Mouse (Mus musculus): ENCODE data around the gene Tap2.
A peak's percentile ranks its signal among the peaks of the same experiment; 100 is the strongest.

Gene Tap2

DNA sequence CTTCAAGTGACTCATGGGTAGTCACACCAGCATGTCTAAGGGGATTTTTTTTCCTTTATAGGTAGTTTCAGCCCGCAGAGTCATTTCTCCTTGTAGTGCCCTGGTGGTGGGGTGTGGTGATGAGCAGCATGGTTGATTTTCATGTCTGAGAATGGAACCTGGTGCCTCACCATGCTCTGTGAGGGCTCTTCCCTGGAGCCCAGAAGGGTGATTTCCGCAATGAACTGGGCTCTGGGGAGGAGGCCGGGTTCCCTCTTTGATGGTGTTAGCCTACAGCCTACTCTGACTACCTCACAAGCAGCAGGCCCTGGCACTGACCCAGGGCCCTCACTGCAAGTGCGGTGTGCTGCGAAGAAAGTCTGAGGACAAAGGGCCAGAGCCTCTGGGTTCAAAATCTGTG, at the start of gene Tap2:
Gene Tap2 (plus strand): TSS at position 84 of the 400 bp plus-strand sequence.
- no peak for DNase-seq (ENCODE audit: low spot score)

DNA sequence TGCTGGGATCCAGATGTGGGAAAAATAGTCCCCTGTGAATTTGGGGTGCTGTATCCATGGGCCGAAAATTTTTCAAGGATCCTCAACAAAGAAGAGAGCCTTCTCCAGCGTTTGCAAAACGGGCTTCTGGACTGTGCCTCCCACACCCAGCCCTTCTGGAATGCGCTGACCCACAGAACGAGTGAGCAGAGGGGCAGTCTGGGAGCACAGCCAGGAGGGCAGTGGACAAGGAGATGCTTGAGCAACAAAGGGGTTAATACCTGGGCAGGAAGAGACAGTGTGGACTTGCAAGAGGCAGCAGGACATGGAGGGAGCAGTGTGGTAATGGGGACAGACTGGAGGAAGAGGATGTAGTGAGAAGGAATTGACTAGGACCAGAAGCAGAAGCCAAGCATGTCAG, 47.8 kb upstream of the Tap2 start:
- DNase-seq (ENCODE audit: low spot score), result no peak

DNA sequence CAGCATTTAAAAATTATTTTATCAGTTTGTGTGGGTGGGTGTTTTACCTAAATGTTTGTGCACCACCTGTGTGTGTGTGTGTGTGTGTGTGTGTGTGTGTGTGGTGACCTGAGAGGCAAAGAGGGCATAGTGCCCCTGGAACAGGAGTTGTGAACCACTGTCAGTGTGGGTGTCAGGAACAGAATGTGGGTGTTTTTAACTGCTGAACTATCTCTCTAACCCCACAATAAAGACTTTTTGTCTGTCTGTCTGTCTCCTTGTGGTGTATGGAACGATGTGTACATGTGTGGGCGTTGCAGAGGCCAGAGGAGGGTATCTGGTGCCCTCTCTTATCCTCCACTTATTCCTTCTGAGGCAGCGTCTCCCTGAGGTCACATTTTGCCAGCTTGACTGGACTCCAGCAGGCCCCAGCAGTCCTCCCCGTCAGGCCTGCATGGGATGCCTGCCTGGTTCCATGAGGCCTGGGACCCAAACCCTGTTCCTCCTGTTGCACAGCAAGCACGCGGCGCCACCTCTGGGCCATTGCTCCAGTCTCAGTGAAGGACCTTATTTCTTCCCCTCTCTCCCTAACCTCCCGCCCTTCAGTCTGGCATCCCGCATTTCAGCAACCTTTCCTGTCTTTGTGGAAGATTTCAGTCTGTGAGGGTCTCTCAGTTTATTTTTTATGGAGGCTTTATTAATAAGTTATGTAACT, 39.0 kb upstream of the Tap2 start:
- peak; percentile 21 for DNase-seq (ENCODE audit: low spot score)

GRCm38 (mm10) chr17:34165033-34165730, 38.1 kb upstream of the Tap2 start:
- peak; percentile 40 for DNase-seq (ENCODE audit: low spot score)

DNA sequence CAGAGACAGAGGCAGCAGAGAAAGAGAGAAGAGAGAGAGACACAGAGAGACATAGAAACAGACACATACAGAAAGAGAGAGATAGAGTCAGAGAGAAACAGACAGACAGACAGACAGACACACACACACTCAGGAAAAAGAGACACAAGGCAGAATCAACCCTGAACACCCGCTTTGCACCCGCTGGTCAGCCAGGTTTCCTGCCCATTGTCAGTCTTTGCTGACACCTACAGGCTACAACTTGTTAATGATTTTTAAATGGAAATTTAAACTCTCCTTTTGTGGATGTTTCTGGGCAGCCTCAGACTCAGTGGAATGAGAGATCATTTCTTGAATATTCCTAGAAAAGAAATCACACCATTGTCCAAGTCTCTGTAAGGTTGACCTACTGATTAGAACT, 34.0 kb upstream of the Tap2 start:
- peak; percentile 64 for DNase-seq (ENCODE audit: low spot score)

DNA sequence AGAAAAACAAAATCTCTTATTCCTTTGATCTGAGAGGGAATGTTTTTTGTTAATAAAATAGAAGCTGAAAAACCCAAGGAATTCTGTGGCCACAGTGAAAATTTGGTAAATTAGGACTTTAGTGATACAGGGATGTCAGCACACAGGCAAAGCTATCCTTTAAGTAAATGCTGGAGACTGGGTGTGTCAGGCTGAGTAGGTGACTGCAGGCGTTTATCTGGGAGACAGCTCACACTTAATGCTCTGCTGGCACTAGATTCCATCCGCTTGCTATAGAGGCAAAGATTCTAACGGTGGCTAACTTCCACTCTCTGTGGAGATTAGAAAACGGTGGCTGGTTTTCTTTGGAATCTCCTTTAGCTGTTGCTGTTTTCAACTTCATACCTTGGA, 32.8 kb upstream of the Tap2 start:
- no peak for DNase-seq (ENCODE audit: low spot score)

DNA sequence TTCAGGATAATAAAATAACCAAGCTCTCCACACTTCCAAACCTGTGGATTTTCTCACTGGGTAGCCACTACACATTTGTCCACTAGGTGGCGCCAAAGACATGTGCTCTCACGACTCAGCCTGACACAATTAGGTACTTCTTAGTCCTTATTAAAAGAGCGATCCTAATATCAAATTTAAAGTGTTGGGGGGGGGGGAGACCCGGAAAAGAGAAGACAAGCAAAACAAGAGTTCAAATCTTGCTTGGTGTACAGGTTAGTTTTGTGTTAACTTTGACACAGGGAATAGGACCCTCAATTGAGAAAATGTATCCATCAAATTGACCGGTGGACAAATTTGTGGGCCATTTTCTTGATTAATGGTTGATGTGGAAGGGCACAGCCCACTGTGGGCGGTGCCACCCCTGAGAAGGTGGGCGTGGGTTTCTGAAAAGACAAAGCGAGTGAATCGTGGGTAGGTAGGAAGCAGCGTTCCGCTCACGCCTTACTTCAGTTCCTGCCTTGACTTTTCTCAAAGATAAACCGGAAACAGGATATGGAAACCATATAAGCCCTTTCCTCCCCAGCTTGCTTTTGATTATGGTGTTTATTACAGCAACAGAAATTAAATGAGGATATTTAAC, 32.3 kb upstream of the Tap2 start:
- peak; percentile 90 for DNase-seq (ENCODE audit: low spot score)

DNA sequence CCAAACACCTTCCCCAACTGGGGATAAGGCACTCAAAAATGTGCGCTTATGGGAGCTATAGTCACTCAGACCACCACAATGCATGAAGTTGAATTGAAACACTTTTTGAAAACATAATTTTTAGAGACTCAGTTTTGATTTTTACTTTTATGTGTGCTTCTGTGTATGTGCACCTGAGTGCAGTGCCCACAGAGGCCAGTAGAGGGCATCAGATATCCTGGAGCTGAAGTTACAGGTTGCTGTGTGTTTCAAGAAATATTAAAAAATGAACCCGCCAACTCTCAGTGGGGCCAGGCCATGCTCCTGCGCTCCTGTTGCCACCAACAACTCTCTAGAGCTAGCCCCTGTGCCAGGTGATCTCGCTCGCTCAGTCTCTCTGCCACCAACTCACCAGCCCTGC, 30.8 kb upstream of the Tap2 start:
- no peak for DNase-seq (ENCODE audit: low spot score)

- no peak for DNase-seq (ENCODE audit: low spot score)
Observed at GRCm38 (mm10) chr17:34174075-34174474, 29.3 kb upstream of the Tap2 start.

DNA sequence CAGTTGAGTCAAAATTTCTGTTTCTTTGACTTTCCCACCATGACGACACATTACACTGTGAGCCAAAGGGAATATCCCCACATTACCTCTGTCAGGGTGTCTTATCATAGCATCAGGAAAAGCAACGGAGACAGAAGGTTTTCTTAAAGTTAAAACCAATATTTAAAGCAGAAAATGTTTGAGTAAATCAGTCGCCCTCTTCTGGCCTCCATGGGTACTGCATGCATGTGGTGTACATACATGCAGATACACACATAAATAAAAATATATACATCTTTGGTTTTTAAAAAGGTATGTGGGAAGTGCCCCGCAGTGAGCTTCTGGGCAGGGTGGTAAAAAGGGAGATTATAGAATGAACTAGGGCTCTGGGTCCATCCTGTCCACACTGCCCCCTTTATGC, 26.1 kb upstream of the Tap2 start:
- peak; percentile 33 for DNase-seq (ENCODE audit: low spot score)

- DNase-seq (ENCODE audit: low spot score), result no peak
Observed at GRCm38 (mm10) chr17:34179019-34179418, 24.3 kb upstream of the Tap2 start.

GRCm38 (mm10) chr17:34179913-34180859, 23.1 kb upstream of the Tap2 start:
- DNase-seq (ENCODE audit: low spot score), result no peak

DNA sequence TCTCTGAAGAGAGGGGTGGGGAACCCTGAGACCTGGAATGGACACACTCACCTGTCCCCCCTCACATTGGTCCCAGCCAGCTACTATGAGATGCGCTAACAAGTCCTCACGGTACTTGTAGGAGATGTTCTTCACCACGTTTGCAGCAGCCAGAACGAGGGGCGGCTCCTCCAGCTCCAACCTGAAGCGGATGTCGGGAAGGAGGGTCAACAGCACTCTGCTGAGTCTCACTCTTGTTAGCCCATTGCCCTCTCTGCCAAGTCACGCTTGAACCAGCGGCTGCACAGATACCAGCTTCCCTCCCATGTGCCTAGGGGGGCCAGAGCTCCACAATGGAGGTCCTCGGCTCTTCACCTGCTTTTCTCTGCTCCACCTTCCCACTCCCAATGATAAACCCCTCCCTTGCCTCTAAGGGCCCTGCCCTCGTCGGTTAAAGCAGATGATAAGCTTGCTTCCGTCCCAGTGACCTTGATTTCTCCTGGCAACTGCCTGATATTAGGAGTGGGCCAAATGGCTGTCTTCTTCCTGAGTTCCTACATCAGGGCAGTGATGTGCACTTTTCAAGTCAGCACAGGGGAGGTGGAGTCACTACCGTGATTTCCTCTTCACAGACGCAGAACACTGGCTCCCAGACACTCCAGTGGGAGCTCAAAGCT, 19.6 kb upstream of the Tap2 start:
- no peak for DNase-seq (ENCODE audit: low spot score)

- DNase-seq (ENCODE audit: low spot score), result no peak
Observed at GRCm38 (mm10) chr17:34185526-34185925, 17.8 kb upstream of the Tap2 start.

- DNase-seq (ENCODE audit: low spot score), result no peak
Observed at GRCm38 (mm10) chr17:34186885-34187260, 16.5 kb upstream of the Tap2 start.

DNA sequence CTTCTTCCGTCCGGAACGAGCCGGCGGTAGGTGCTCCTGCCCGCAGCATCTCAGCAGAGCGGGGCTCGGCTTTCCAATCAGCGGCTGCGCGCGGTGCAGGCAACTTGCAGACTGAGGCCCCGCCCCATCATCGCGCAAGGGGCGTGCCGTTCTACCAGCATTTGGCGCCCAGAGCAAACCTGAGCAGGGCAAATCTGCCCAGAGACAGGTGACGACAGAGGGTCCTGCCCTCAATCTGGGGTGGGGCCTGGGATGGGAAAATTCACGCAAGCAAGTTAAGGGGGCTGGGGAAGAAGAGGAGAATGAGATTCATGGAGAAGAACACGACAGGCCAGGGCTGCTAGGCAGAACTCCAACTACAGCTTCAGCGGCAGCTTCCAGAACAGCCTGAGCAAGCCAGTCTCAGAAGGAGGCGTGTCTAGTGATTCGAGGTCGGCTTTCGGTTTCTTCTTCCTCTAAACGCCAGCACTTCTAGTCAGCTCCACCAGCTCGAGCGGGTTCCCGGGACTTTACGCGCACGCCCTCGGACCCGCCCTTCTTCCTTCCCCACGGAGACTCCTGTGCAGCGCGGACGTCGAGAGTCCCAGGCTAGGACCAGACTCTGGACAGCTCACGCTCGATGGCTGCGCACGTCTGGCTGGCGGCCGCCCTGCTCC, 15.9 kb upstream of the Tap2 start, which contains the start of the genes Tap1 and Psmb9:
Gene Tap1 (plus strand): TSS at position 293 of the 656 bp plus-strand sequence.
Gene Psmb9 (minus strand): TSS at position 504 of the 656 bp plus-strand sequence.
- DNase-seq (ENCODE audit: low spot score), result peak; percentile 98

GRCm38 (mm10) chr17:34188010-34188409, 15.3 kb upstream of the Tap2 start:
- peak; percentile 42 for DNase-seq (ENCODE audit: low spot score)

DNA sequence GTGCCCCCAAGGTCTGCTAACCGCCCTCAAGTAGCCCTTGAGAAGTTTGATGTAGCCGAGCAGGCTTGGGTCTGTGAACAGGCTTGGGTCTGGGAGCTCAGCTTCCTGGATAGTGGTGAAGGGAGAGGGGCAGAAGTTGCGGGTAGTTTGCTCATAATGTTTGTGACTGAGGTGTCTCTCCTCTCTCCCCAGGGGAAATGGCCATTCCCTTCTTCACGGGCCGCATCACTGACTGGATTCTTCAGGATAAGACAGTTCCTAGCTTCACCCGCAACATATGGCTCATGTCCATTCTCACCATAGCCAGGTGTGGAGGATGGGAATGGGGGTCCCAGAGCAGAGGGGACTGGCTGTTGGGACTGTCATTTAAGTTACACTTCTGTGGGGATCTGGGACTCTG, 14.3 kb upstream of the Tap2 start:
- no peak for DNase-seq (ENCODE audit: low spot score)

DNA sequence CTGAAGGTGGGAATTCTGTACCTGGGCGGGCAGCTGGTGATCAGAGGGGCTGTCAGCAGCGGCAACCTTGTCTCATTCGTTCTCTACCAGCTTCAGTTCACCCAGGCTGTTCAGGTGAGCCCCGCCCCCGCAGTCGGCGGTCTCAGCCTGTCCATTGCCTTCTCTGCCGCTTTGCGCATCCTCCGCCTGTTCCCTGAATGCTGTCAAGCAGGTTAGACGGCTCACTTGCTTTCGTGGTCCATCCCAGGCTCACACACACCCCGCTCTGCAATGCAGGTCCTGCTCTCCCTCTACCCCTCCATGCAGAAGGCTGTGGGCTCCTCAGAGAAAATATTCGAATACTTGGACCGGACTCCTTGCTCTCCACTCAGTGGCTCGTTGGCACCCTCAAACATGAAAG, 10.5 kb upstream of the Tap2 start:
- no peak for DNase-seq (ENCODE audit: low spot score)

GRCm38 (mm10) chr17:34193468-34193867, 9.9 kb upstream of the Tap2 start:
- no peak for DNase-seq (ENCODE audit: low spot score)

DNA sequence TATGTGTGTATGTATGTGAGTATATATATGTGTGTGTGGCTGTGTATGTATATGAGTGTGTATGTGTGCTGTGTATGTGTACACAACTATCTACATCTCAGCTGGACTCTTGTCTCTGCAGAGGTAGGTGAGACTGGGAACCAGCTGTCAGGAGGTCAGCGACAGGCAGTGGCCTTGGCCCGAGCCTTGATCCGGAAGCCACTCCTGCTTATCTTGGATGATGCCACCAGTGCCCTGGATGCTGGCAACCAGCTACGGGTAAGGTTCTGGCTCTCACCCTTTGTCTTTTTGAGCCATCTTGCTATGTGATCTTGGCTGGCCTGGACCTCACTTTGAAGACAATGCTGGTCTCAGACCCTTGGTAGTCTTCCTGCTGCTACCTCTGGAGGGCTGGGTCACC, 8.6 kb upstream of the Tap2 start:
- no peak for DNase-seq (ENCODE audit: low spot score)
